Mouse (Mus musculus): ENCODE measurements around the gene Rasa4.

DNA sequence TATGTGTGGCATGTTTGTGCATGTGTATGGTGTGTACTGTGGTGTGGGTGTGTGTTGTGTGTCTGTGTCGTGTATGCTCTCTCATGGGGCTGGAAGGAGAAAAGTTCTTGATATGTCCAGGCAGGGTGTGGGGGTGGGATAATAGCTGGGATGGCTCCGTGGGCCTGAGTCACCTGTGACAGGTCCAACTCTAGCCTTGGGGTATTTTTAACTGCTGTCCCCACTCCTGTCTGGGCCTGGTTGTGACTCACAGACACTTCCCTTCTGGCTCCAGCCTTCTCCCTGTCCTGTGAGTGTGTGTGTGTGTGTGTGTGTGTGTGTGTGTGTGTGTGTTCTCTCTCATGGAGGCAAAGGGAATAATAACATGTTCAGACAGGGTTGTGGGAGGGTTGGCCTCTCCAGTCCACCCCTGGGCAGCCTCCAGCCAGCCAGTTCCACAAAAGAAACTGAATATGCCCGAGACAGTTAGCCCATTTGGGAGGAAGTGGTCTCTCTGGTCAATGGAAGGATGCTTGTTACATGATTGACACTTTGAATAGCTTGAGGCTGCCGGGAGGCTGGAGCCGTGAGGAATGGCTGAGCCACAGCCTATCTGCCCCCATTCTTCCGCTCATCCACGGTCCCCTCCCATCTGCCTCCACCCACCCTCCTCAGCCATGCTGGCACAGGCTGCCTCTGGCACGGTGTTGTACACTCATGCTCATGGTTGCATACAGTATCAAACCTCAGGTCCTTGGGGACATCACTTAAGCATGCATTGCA lies 10.7 kb downstream of the Rasa4 start:
- TF ChIP-seq CTCF (IDR thresholded peaks at IDR 0.05; ENCODE audit: borderline replicate concordance, insufficient read depth, low read depth, low read length) (no peak), POLR2A (IDR thresholded peaks at IDR 0.05; ENCODE audit: borderline replicate concordance, insufficient read depth, low read length) (no peak)

All from cerebellum, adult 2 months (tissue).